23 mouse cellular contexts compared by ENCODE assay signal in genomic region chr19:10167951-10168350, GRCm38 (mm10). TPM values are rescaled to one million over a fixed set of nuclear protein-coding genes. Genes with fewer than 3 reads are reported as not detected.
DNase-seq lines count a peak whose midpoint lies in the region; ATAC-seq and TF ChIP-seq lines count a peak whose summit lies in the region.
"Had no signal": no experiment of that assay in that cellular context is flagged by ENCODE, and none has a peak within 500 bp of the region (broad histone marks: within the 10 kb centered on the region; RNA-seq: fewer than 3 reads in every experiment).

No protein-coding gene starts in this region.

- H3K9me3 ChIP-seq in intestine, embryonic 14.5 days (ENCODE audit: control insufficient read depth, low read length): no peaks in the 10 kb centered on the region
- H3K9me3 ChIP-seq in intestine, postnatal 0 days (ENCODE audit: control insufficient read depth): no peaks in the 10 kb centered on the region
- H3K9me3 ChIP-seq: G1E had no signal

- peak; percentile 23 for DNase-seq in heart, adult 11 months
- no peak for DNase-seq in heart, adult 9 months (ENCODE audit: low spot score in 2 of 2)
- DNase-seq in intestine, embryonic 14.5 days (ENCODE audit: low spot score): peak; percentile 24
- DNase-seq in liver, adult 2 months (ENCODE audit: extremely low read depth, low read depth, low spot score): peak; percentile 91
- DNase-seq in liver (no peak), adipocyte (ENCODE audit: low spot score) (peak; percentile 35)
- no peak for DNase-seq in neural tube, embryonic 10.5 days (ENCODE audit: extremely low spot score, low spot score)
- DNase-seq: adrenal gland, adult 2 months; adrenal gland, adult 8-10 months; adrenal gland, postnatal 10 days; adrenal gland, postnatal 14 days; adrenal gland, postnatal 25 days; adrenal gland, postnatal 36 days; B cell, adult 2 months; cerebellum, adult 11 months; cerebellum, adult 11-12 months; cerebellum, adult 18-20 months had no signal

- H3K4me2 ChIP-seq in intestine, embryonic 14.5 days (ENCODE audit: low read length): no peak overlapping the region
- no peak overlapping the region for H3K4me2 ChIP-seq in intestine, postnatal 0 days (replicated peaks; ENCODE audit: low read depth)

- H3K36me3 ChIP-seq in intestine, embryonic 14.5 days (ENCODE audit: control insufficient read depth, insufficient read depth, low read length): no peaks in the 10 kb centered on the region
- no peaks in the 10 kb centered on the region for H3K36me3 ChIP-seq in intestine, postnatal 0 days (ENCODE audit: control insufficient read depth, insufficient read depth)
- H3K36me3 ChIP-seq in liver, adult 2 months (ENCODE audit: control insufficient read depth, insufficient read depth, low read length): no peaks in the 10 kb centered on the region
- H3K36me3 ChIP-seq: G1E had no signal

- 92% methylated on average over 1 of the region's 1 CpGs for WGBS in intestine, embryonic 14.5 days
- 78% methylated on average over 1 of the region's 1 CpGs for WGBS in intestine, postnatal 0 days
- WGBS in liver, adult 2 months: 24% methylated on average over 1 of the region's 1 CpGs

- H3K27me3 ChIP-seq in intestine, embryonic 14.5 days (replicated peaks; ENCODE audit: control insufficient read depth, insufficient read depth, low read length): no peaks in the 10 kb centered on the region
- no peaks in the 10 kb centered on the region for H3K27me3 ChIP-seq in intestine, postnatal 0 days (replicated peaks; ENCODE audit: control insufficient read depth, insufficient read depth, low read length)
- H3K27me3 ChIP-seq in liver, adult 2 months (ENCODE audit: control insufficient read depth, insufficient read depth, low read length): no peaks in the 10 kb centered on the region
- H3K27me3 ChIP-seq: CH12.LX, Patski had no signal

- TF ChIP-seq CTCF in intestine, postnatal 0 days (IDR thresholded peaks at IDR 0.05; ENCODE audit: low read depth): no peak
- TF ChIP-seq CTCF in liver, adult 2 months (IDR thresholded peaks at IDR 0.05; ENCODE audit: low read depth, low read length): no peak

- H3K79me2 ChIP-seq in liver, adult 2 months (ENCODE audit: control insufficient read depth, insufficient read depth, low read length): no peaks in the 10 kb centered on the region

- ATAC-seq in intestine, embryonic 14.5 days (replicated peaks; ENCODE audit: low FRiP score, low TSS enrichment, low read depth): no peak
- no peak for ATAC-seq in intestine, postnatal 0 days
- ATAC-seq: activated CD4-positive, CD25-positive, alpha-beta regulatory T cell, adult 4 months; CD4-positive, CD25-positive, alpha-beta regulatory T cell, adult 4 months; Patski had no signal

- no peak overlapping the region for H3K4me3 ChIP-seq in intestine, embryonic 14.5 days (ENCODE audit: low read depth, low read length)
- H3K4me3 ChIP-seq in intestine, postnatal 0 days (ENCODE audit: low read depth, low read length): no peak overlapping the region
- no peak overlapping the region for H3K4me3 ChIP-seq in liver, adult 2 months (ENCODE audit: insufficient read depth, low read depth, low read length)

- TF ChIP-seq POLR2A in liver, adult 2 months (IDR thresholded peaks at IDR 0.05; ENCODE audit: extremely low read depth, insufficient read depth, low read length): no peak

- H3K27ac ChIP-seq in intestine, embryonic 14.5 days (ENCODE audit: low read depth): no peak overlapping the region
- no peak overlapping the region for H3K27ac ChIP-seq in intestine, postnatal 0 days (ENCODE audit: low read depth, low read length)
- H3K27ac ChIP-seq in liver, adult 2 months (replicated peaks; ENCODE audit: insufficient read depth, low read depth, low read length): peak overlapping the region; percentile 62

- H3K4me1 ChIP-seq in intestine, embryonic 14.5 days (replicated peaks; ENCODE audit: control insufficient read depth, insufficient read depth, low read length): no peaks in the 10 kb centered on the region
- H3K4me1 ChIP-seq in intestine, postnatal 0 days (replicated peaks; ENCODE audit: control insufficient read depth, insufficient read depth, low read length): no peaks in the 10 kb centered on the region
- H3K4me1 ChIP-seq in liver, adult 2 months (ENCODE audit: control insufficient read depth, insufficient read depth, low read length): peaks cover 20% of the 10 kb centered on the region

- H3K9ac ChIP-seq in intestine, embryonic 14.5 days (ENCODE audit: low read length): no peak overlapping the region
- no peak overlapping the region for H3K9ac ChIP-seq in intestine, postnatal 0 days (ENCODE audit: low read depth, low read length)
- H3K9ac ChIP-seq in liver, adult 2 months (ENCODE audit: low read depth, low read length): no peak overlapping the region

RNA-seq across cellular contexts. Expression of gene Fads1, which starts 14.7 kb away (rescaled TPM):
- 134 and 142 TPM in 2 replicates for polyA plus RNA-seq in intestine, embryonic 14.5 days (2014; fragmentation: Nextera tagmentation; extraction: Ambion mirVana)
- 26.9 and 29.8 TPM in 2 replicates for polyA plus RNA-seq in intestine, postnatal 0 days (2015; fragmentation: Nextera tagmentation; extraction: Ambion mirVana)
- total RNA-seq in liver, adult 2 months (2014; rRNA removed): 238 and 300 TPM in 2 replicates
- 297 and 352 TPM in 2 replicates for polyA plus RNA-seq in liver, adult 2 months (2012; rRNA removed)

RNA-seq across cellular contexts. Expression of gene Tmem258, which starts 35.9 kb away (rescaled TPM):
- polyA plus RNA-seq in intestine, embryonic 14.5 days (2014; fragmentation: Nextera tagmentation; extraction: Ambion mirVana): 462 and 499 TPM in 2 replicates
- 339 and 369 TPM in 2 replicates for polyA plus RNA-seq in intestine, postnatal 0 days (2015; fragmentation: Nextera tagmentation; extraction: Ambion mirVana)
- 41.1 and 63.0 TPM in 2 replicates for total RNA-seq in liver, adult 2 months (2014; rRNA removed)
- 80.0 and 133 TPM in 2 replicates for polyA plus RNA-seq in liver, adult 2 months (2012; rRNA removed)

RNA-seq across cellular contexts. Expression of gene Fen1, which starts 36.0 kb away (rescaled TPM):
- 93.8 and 95.6 TPM in 2 replicates for polyA plus RNA-seq in intestine, embryonic 14.5 days (2014; fragmentation: Nextera tagmentation; extraction: Ambion mirVana)
- polyA plus RNA-seq in intestine, postnatal 0 days (2015; fragmentation: Nextera tagmentation; extraction: Ambion mirVana): 30.4 and 33.0 TPM in 2 replicates
- total RNA-seq in liver, adult 2 months (2014; rRNA removed): 3.0 and 4.6 TPM in 2 replicates
- 2.3 and 2.5 TPM in 2 replicates for polyA plus RNA-seq in liver, adult 2 months (2012; rRNA removed)

Comparison
In these comparisons a context has a peak if more than half of its experiments do, and no peak if none do; other contexts are left out.
1. DNase-seq: peak in heart, adult 11 months (single experiment), intestine, embryonic 14.5 days (single experiment), liver, adult 2 months (single experiment) and adipocyte (single experiment); none in heart, adult 9 months (0 of 2), liver (single experiment) and neural tube, embryonic 10.5 days (single experiment).